Mouse (Mus musculus) left cerebral cortex, postnatal 14 days (tissue): Measurements from ENCODE around the gene Edem1. TPM values are rescaled to one million over a fixed set of nuclear protein-coding genes. Genes with fewer than 3 reads are reported as not detected.

ENCODE experiments used
- DNase-seq, 2 experiments: peaks; one replicate each; pipeline ENCODE4 v3.0.0; 2021 to 2022; ENCODE audit warnings: low spot score in 2 of 2, mixed read lengths in 1 of 2
- intact Hi-C: fragments of 180-260 bp; cut with DNase I; formaldehyde crosslinking; loops from one replicate; pipeline ENCODE4 v1.15.1; 2025
- total RNA-seq, 2 experiments: library from RNA; stranded (reverse); gene quantifications; 2 replicates each; pipeline ENCODE4 v1.2.3; 2021

The Edem1 gene
- total RNA-seq, 2 experiments from 2014 or later: 19.0 to 25.5 TPM

DNA sequence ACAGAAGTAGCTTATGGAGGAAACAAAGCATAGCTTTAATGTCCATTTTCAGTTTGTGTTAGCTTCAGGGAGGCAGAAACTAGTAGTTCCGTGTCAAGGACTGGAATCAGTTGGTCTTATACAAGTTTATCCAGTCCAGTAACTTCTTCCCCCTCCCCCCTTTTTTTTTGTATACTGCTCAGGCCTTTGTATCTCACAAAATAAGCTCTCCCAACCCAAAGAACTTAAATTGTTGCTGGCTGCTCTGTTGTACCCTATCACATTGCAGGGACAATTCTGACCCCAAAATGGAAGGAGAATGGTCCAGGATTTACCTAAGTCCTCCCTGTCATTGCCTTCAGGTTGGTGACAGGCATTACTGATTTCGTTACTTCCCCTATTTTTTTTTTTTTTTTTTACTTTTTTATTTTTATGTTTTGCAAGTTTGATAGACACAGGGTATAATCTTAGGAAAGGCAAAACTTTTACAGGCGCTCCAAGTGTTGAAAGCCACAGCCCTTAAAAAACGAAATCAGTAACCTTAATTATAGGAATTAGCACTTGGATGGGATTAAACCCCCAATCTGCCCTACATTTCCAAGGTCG, 1.0 kb upstream of the Edem1 start:
- DNase-seq: no peak
- intact Hi-C loops: no loop called here

DNA sequence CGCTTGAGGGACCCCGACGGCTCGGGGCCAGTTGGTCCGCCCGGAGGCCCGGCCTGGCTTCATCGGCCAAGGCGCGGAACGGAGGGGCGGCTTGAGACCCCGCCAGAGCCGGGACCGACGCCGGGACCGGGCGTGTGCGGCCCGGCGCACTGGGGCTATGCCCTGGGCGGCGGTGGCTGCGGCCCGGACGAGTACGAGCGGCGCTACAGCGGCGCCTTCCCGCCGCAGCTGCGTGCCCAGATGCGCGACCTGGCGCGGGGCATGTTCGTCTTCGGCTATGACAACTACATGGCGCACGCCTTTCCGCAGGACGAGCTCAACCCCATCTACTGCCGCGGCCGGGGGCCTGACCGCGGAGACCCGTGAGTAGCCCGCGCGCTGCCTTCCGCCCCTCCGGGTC, 431 bp downstream of the Edem1 start:
- intact Hi-C loops: loop anchor here (2.0 kb wide), 1 partner anchor 46 kb away; the partner anchor contains the start of gene Arl8b
- DNase-seq: peak in 1 of 2 experiments; percentile 37

DNA sequence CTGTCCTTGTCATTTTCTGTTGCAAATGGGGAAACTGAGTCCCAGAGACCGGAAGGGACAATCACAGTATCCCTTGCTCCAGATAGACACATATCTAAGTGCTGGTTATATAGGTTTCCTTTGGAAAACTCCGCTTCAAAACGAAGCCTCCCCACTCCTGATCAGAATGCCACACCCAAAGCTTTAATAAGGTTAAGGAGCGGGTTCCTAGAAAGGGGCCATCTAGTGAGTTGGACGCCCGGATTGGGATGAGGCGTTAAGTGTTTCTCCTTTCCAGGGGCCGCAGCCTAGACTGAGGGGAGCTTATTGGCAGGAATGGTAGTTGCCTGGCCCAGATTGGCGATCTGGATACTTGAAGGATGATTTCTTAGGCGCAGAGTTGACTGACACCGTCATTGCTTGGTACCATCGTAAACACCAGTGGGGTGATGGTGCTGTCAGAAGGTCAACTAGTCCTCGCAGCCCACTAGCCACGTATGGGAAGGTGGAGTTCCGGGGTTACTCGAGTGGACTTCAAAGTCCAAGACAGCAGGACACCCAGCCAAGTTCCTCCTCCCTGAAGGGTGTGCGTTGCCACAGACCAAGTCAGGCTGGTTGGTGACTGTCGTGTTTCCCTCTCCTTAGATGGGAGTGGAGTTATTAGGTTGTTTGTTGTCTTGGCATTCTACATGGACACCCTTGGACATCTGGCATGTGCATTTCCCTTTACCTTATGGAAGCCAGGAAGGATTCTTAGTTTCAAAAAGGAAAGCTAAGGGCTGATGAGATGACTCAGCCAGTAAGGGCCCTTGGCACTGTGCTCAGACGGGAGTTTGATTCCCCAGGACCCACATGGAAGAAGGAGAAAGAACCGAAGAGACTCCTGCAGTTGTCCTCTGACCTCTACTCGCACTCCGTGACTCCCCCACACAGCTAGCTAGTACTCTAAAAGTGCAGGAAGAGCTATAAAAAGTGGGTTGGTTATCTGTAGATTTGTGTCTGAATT, 1.2 kb downstream of the Edem1 start:
- peak in 1 of 2 experiments; percentile 30 for DNase-seq
- intact Hi-C loops: loop anchor here (2.0 kb wide), 1 partner anchor 47 kb away; the partner anchor contains the start of gene Arl8b

DNA sequence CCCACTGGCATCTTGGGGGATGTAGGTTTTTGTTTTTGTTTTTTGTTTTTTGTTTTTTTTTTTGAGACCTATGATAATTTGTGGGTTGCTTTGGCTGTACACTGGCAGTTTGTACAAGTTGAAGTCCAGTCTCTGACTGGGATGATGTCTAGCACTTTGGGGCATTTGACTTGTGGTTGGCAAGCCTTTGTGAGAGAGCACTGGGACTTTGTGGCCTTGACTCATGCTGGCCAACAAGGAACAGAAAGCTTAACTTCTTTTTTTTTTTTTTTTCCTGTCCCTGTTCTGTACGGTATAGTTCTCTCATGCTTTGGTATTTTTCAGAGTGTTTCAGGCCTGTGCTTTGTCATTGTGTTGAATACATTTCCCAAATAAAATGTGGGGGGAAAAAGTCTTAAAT, 3.7 kb downstream of the Edem1 start:
- DNase-seq: no peak
- intact Hi-C loops: no loop called here

DNA sequence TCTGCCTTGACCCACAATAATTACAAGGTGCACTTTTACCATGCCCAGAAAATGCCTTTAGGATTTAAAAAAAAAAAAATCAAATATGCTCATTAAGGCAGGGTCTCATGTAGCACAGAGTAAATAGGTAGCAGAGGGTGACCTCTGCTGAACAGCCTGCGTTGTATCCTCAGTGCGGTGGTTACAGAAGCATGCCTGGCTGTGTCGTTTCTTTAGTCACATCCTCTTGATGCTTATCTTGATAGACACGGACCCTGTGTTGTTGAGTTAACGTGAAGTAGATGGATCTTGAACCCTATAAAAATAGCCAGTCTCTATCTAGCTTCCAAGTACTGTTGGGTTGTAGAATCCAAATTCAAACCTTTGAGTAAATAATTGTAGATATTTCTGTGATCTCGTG, 4.5 kb downstream of the Edem1 start:
- intact Hi-C loops: no loop called here

DNA sequence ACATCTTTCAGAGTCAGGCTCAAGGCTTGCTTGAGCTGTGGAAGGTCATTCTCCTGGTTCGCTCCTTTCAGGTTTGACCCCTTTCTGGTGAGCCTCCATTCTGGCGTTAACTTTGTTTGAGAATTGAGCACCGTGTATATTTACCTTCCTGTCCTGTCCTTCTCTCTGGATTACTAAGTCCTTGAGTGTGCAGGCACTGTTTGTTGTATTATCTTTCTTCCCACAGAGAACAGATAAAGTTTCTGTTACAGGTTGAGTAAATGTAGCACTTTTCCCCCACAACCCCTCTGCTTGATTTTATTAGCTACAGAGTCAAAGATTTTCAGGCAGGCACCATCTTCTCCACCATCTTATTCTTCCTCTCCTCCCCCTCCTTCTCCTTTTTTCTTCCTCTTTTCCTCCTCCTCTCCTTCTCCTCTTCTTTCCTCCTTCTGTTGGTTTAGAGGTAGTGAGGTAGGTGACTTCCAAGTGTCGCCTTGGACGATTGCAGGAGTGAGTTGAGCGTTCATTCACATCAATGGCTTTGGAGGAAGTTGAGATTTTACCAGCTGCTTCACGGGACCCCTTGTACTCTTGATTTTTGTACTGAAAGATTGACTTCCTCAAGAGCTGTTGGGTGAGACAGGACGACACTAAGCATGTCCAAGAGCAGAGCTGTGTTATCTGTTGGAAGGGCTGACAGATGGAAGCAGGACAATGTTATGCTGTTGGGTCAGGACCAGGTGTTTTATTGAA, 5.7 kb downstream of the Edem1 start:
- no peak for DNase-seq
- intact Hi-C loops: no loop called here

More for the DNA sequence above, 4.5 kb downstream of the Edem1 start:
- DNase-seq: no peak

DNA sequence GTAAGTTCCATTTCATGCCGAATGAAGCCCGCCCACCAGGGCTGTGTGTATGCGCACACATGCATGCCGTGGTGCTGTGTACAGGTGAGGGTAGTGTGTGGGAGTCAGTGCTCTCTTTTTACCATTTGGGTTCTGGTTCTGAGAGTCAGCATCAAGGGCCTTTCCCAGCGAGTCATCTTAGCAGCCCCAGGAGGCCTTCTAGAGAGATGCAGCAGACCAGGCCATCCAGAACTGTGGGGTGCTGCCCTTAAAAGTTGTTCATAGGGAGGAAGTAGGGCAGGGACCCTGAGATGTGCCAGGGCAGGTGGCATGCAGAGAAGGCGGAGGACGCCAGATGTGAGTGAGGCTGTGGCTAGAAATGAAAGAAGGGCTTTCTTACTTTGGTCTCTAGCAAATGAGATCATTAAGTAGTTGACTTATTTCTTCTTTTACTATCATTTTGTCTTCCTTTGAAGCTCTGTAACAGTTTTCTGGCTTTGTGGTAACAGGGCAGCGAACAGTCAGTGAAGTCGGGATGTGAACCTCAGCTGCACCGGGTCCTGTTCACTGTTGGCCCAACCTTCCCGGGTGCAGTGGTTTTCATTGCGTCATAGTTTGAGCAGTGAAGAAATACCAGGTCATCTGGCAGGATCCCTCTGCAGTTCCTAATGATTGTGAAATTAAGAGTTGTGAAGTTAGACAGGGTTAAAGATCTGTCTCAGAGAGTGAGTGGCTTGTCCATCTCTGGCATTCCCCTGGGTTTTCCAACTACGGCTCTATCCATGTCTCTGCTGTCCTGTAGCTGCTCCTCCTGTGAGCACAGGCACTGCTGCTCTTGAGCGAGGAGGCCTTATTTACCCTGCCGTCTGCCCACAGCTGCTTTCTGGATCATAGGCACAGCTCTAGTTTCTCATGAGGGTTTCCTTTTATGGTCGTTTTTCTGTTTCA, 7.6 kb downstream of the Edem1 start:
- DNase-seq: no peak
- intact Hi-C loops: no loop called here

DNA sequence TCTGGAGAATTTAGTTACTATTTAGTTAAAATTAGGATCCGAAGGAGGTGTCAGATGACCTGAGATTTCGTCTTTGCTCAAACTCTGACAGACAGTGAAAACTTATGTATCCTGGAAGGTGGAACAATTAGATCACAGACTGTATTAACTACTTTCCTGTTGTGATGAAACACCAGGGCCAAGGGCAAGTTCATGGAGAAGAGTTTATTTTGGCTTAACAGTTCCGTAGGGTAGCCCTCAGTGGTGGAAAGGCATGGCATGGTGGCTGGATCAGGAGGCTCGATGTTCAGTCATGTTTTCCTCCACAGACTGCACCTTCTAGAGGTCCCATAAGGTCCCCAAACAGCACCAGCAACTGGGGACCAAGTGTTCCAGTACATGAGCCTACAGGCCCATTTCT, 8.6 kb downstream of the Edem1 start:
- intact Hi-C loops: no loop called here
- DNase-seq: no peak

DNA sequence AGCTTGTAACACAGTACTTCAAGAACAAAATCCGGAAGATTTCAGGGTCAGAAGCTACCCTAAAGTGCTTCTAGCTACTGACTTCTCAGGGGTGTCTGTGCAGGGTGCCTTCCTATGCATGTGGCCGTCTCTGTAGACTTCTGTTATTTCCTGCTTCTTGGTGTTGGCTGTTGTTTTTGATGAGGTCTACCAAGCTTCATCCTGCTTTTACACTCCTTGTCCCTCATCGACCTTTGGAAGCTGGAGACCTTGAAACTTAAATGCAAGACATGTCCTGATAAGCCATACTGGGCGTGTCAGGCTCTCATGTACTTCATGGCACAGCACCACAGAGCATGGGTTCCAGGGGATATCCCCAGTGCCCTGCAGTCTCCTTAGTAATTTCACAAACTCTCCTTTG, 9.5 kb downstream of the Edem1 start:
- DNase-seq: no peak
- intact Hi-C loops: no loop called here

DNA sequence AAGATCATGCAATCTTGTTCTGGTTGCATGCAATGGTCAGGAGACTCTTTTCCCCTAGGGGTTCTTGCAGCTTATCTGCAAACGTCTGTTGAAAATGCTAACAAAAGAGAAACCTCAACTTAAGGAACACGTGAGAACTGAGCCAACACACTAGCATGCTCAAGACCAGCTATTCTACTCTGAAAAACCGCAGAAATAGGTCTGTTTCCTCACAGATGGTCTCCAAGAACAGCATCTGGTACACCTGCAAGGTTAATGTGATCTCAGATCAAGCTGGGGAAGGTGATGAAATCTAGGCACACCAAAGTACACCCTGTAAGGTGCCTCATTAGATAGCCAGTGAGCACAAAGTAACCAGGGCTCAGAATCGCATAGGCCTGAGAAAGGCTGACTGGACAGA, 11.0 kb downstream of the Edem1 start:
- intact Hi-C loops: no loop called here
- DNase-seq: no peak

DNA sequence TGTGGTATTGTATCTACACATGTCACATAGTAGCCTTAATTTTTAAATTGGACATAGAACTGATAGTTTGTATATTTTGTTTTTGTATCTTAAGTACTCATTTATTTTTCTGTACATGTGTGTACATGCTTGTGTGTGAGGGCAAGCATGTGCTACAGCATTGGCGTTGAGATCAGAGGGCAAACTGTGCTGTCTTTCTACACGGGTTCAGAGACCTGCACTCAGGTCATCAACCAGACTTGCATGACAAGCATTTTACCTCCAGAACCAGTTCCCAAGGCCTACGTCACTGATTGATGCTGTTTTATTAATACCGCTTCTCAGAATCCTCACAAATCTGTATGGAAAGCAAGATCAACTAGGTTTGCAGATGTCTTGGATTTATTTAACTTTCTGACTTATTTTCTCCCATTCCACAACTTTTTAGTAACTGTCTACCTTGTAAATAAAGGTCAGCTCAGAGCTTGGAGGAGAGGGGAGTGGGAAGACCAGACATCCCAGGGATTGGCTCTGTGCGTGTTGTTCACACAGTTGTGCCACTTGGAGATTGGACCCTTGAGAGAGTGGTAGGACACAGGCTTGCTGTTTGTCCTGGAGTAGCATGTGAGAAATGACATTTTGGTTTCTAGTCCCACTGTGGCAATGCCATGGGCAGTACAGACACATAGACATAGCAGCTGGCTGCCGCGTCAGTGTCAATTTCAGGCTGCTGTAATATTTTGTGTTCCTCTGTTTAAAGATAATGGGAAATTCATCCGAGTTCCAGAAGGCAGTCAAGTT, 12.6 kb downstream of the Edem1 start:
- intact Hi-C loops: no loop called here
- DNase-seq: no peak

DNA sequence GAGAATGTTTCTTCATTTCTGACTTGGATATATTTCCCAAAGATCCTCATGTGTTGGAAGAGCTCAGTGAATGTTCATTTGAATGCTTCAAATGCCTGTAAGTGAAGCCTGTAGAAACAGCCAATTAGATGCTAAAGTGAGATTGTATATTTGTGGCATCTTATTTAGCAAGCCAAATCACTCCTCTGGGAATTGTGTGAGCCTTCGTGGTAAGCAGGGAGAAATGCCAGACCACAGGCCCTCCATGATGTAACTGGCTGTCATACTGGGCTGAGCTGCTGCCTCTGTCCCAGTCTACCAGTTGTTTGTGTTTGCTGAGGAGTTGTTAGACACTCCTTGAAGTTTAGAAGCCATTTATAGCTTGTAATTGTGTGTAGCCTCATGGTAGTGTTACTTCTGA, 15.2 kb downstream of the Edem1 start:
- no peak for DNase-seq
- intact Hi-C loops: no loop called here

DNA sequence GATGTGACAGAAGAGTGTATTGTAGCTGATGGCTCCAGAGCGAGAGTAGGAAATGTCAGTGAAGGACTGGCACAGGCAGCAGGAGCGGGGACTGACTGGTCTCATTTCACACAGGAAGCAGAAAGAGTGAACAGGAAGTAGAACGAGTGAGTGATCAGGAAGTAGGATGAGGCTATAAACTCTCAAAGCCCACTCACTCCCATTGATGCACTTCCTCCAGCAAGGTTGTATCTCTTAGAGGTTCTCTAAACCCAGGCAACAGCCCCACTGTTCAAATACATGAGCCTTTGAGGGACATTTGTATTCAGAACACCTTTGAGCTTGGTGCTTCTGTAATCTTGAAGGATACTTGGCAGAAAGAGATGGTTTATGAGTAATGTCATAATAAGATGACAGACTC, 15.7 kb downstream of the Edem1 start:
- intact Hi-C loops: no loop called here

DNA sequence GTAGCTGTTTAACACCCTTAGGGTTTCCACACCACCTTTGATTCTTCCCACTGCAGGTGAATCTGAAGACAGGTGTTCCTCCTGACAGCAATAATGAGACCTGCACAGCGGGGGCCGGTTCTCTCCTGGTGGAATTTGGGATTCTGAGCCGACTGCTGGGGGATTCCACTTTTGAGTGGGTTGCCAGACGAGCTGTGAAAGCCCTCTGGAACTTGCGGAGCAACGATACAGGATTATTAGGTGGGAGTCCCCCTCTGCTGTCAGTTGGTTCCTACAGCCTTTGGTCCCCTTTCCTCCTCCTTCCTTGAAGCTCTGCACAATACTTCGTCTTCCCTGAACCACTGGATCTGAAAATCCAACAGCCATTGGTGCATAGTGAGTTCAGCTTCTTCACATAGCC, 16.3 kb downstream of the Edem1 start:
- no peak for DNase-seq
- intact Hi-C loops: no loop called here

More for the DNA sequence above, 15.7 kb downstream of the Edem1 start:
- no peak for DNase-seq

DNA sequence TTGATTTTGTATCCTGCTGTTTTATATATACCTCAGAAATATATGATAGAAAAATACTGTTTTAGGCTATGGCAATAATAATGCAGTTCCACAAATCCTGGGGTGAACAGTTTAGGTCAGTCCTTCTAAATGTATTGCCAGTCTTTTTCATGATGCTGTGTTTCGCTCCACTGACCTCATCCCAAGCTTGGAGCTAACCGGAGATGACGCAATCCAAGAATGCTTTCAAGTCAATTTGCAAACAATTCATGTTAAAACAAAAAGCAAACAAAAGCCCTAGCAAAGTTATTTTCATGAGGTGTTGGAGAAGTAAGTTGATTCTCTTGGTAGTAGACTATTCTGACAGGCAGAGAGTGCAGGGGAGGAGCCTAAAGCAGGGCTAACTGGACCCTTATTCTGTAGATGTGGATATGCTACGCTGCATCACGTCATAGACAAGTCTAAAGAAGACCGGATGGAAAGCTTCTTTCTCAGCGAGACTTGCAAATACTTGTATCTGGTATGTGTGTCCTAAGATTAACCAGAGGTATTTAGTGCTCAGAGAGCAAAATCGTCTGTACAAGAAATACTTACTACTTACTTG, 23.7 kb downstream of the Edem1 start:
- no peak for DNase-seq
- intact Hi-C loops: no loop called here

DNA sequence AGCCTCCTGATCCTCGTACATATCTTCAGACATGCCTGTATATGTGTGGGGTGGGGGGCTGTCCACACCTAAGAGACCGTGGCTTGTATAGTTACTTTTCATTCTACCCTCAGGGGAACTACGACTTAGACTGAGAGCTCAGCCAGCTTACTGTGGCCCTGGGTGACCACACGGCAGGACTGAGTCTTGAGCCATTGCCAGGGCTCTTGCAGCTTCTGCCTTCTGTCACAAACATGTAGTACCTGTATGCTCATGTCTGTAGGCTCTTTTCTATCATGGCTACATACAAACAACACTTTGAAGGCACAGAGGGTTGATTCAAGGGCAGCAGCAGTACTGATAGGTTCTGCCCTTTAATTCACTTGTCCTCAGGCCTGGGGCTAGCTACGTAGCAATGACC, 24.5 kb downstream of the Edem1 start:
- no peak for DNase-seq
- intact Hi-C loops: no loop called here

DNA sequence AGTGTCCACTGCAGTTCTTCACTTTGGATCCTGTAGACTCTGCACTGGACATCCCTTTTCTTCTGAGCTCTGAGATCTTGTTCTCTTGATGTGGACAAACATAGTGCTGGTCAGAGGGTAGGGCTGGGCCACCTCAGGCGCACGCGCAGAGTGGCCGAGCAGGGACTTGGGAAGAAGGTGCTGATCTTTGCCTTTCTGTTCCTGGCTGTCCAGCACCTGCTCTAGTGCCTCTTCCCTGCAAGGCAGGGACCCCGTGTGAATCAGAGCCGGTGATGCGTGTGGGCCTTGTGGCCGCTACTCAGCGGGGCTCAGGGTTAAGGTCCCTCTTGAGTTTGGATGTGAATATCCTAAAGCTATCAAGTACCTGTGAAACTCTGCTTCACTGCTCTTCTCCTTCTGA, 30.1 kb downstream of the Edem1 start:
- intact Hi-C loops: no loop called here

DNA sequence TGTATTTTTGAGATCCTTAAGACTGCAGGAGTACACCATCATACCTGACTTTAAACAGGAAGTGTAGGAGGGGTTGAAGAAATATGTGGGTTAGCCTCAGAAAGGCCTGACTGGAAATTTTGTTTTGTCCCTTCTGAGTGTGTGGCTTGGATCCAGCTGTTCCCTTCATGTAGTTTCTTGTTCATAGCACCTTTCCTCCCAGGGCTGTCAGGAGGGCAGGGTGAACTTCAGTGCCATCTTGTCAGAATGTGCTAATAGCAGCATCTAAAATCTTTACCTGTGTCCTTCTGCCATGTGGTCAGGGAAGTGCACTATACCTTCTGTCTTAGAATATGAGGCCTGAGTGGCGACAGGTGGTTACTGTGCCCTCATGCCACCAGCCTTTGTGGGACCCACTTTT, 32.8 kb downstream of the Edem1 start:
- DNase-seq: no peak

More for the DNA sequence above, 30.1 kb downstream of the Edem1 start:
- DNase-seq: no peak

More for the DNA sequence above, 32.8 kb downstream of the Edem1 start:
- intact Hi-C loops: no loop called here
